Mouse (Mus musculus) thymus, adult 2 months (tissue): ENCODE results near the gene Fam178b.

Source experiments
- CTCF ChIP-seq: fragments of 200-500 bp; IDR thresholded peaks from 2 replicates; pipeline ENCODE4 v1.5.1; 2012; ENCODE audit warnings: mild to moderate bottlenecking, control low read depth, low read length, moderate library complexity, borderline replicate concordance; ENCODE audit not compliant: control insufficient read depth, poor library complexity, insufficient read depth; ENCODE audit errors: extremely low read depth
- POLR2A ChIP-seq: fragments of 200-500 bp; IDR thresholded peaks from 2 replicates; pipeline ENCODE4 v1.6.1; 2012; ENCODE audit warnings: mild to moderate bottlenecking, low read length, control low read depth, moderate library complexity; ENCODE audit not compliant: control insufficient read depth, poor library complexity, insufficient read depth; ENCODE audit errors: extremely low read depth

DNA sequence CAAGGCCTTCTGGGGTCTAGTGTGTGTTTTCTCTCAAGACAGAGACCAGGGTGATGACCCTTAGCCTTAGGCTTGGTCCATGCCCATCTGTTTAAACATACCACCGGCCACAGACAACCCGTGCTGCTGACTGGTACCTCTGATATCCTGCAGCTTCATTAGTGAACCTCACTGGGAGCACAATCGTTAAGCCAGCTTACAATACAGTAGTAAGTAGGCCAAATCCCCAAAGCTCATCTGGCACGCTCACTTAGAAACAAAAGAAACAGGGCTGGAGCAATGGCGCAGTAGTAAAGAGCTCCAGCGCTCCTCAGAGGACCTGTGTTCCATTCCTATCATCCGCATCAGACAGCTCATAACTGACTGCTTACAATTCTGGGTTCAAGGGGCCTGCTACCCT lies 2.1 kb downstream of the Fam178b start:
- TF ChIP-seq POLR2A (no peak), CTCF (no peak)
